Mouse (Mus musculus): ENCODE data around the gene Hoxb7. TPM values are rescaled to one million over a fixed set of nuclear protein-coding genes. Genes with fewer than 3 reads are reported as not detected.

The Hoxb7 gene
- polyA plus RNA-seq, 1 experiment from 2014 or later: 7.1 TPM

GRCm38 (mm10) chr11:96292565-96293301 is 6.3 kb downstream of the Hoxb7 start:
- 6% methylated on average over 12 of the region's 12 CpGs for WGBS
- DNase-seq (ENCODE audit: low spot score): no peak
- H3K9me3 ChIP-seq (replicated peaks): no peaks in the 10 kb centered on the region
- no peaks in the 10 kb centered on the region for H3K36me3 ChIP-seq
- peaks cover 99% of the 10 kb centered on the region for H3K27me3 ChIP-seq (ENCODE audit: low read depth, poor library complexity, severe bottlenecking)
- H3K27ac ChIP-seq: peak overlapping the region; percentile 82
- H3K4me3 ChIP-seq: peak overlapping the region; percentile 56
- peaks cover 79% of the 10 kb centered on the region for H3K4me1 ChIP-seq

- Histone ChIP-seq H3K4me3 (peak overlapping the region; percentile 56), H3K4me1 (peaks cover 83% of the 10 kb centered on the region), H3K27me3 (ENCODE audit: low read depth, poor library complexity, severe bottlenecking) (peaks cover 99% of the 10 kb centered on the region), H3K36me3 (no peaks in the 10 kb centered on the region), H3K27ac (peak overlapping the region; percentile 82), H3K9me3 (replicated peaks) (no peaks in the 10 kb centered on the region)
- no peak for DNase-seq (ENCODE audit: low spot score)
- WGBS: 3% methylated on average over 22 of the region's 22 CpGs
Measured at GRCm38 (mm10) chr11:96293302-96293921, 7.0 kb downstream of the Hoxb7 start.

GRCm38 (mm10) chr11:96294245-96295091 is 8.0 kb downstream of the Hoxb7 start:
- peaks cover 99% of the 10 kb centered on the region for H3K27me3 ChIP-seq (ENCODE audit: low read depth, poor library complexity, severe bottlenecking)
- peak; percentile 91 for DNase-seq (ENCODE audit: low spot score)
- no peaks in the 10 kb centered on the region for H3K9me3 ChIP-seq (replicated peaks)
- H3K4me3 ChIP-seq: peak overlapping the region; percentile 56
- no peaks in the 10 kb centered on the region for H3K36me3 ChIP-seq
- 1% methylated on average over 32 of the region's 32 CpGs for WGBS
- peaks cover 91% of the 10 kb centered on the region for H3K4me1 ChIP-seq
- peak overlapping the region; percentile 19; the same call in 1 of the 2 replicates for H3K27ac ChIP-seq

- peaks cover 93% of the 10 kb centered on the region for H3K4me1 ChIP-seq
- DNase-seq (ENCODE audit: low spot score): no peak
- under 1% methylated on average over 30 of the region's 30 CpGs for WGBS
- peak overlapping the region; percentile 56 for H3K4me3 ChIP-seq
- peak overlapping the region; percentile 21; the same call in 1 of the 2 replicates for H3K27ac ChIP-seq
- no peaks in the 10 kb centered on the region for H3K9me3 ChIP-seq (replicated peaks)
- H3K36me3 ChIP-seq: no peaks in the 10 kb centered on the region
- peaks cover 99% of the 10 kb centered on the region for H3K27me3 ChIP-seq (ENCODE audit: low read depth, poor library complexity, severe bottlenecking)
Measured at GRCm38 (mm10) chr11:96295092-96295835, 8.8 kb downstream of the Hoxb7 start.

GRCm38 (mm10) chr11:96296997-96297396 is 10.6 kb downstream of the Hoxb7 start:
- no peaks in the 10 kb centered on the region for H3K9me3 ChIP-seq (replicated peaks)
- peaks cover 100% of the 10 kb centered on the region for H3K27me3 ChIP-seq (ENCODE audit: low read depth, poor library complexity, severe bottlenecking)
- H3K4me1 ChIP-seq: peaks cover 95% of the 10 kb centered on the region
- WGBS: 2% methylated on average over 2 of the region's 2 CpGs
- no peak overlapping the region for H3K27ac ChIP-seq
- H3K36me3 ChIP-seq: peaks cover 3% of the 10 kb centered on the region; the same call in 1 of the 2 replicates
- no peak overlapping the region for H3K4me3 ChIP-seq
- DNase-seq (ENCODE audit: low spot score): no peak

- peaks cover 100% of the 10 kb centered on the region for H3K27me3 ChIP-seq (ENCODE audit: low read depth, poor library complexity, severe bottlenecking)
Measured at GRCm38 (mm10) chr11:96297428-96297827, 11.0 kb downstream of the Hoxb7 start.

GRCm38 (mm10) chr11:96297968-96298635 is 11.7 kb downstream of the Hoxb7 start:
- 5% methylated on average over 11 of the region's 11 CpGs for WGBS
- Histone ChIP-seq H3K4me1 (peaks cover 95% of the 10 kb centered on the region), H3K36me3 (peaks cover 3% of the 10 kb centered on the region; the same call in 1 of the 2 replicates), H3K4me3 (peak overlapping the region; percentile 64), H3K27ac (no peak overlapping the region), H3K9me3 (replicated peaks) (no peaks in the 10 kb centered on the region), H3K27me3 (ENCODE audit: low read depth, poor library complexity, severe bottlenecking) (peaks cover 100% of the 10 kb centered on the region)
- DNase-seq (ENCODE audit: low spot score): no peak

More at GRCm38 (mm10) chr11:96297428-96297827, 11.0 kb downstream of the Hoxb7 start:
- H3K27ac ChIP-seq: no peak overlapping the region
- H3K36me3 ChIP-seq: peaks cover 3% of the 10 kb centered on the region; the same call in 1 of the 2 replicates
- peaks cover 95% of the 10 kb centered on the region for H3K4me1 ChIP-seq
- WGBS: 4% methylated on average over 3 of the region's 3 CpGs
- H3K4me3 ChIP-seq: no peak overlapping the region
- no peaks in the 10 kb centered on the region for H3K9me3 ChIP-seq (replicated peaks)
- DNase-seq (ENCODE audit: low spot score): no peak

- peak; percentile 77 for DNase-seq (ENCODE audit: low spot score)
- peaks cover 100% of the 10 kb centered on the region for H3K27me3 ChIP-seq (ENCODE audit: low read depth, poor library complexity, severe bottlenecking)
- H3K4me1 ChIP-seq: peaks cover 97% of the 10 kb centered on the region
- H3K4me3 ChIP-seq: peak overlapping the region; percentile 64
- under 1% methylated on average over 66 of the region's 66 CpGs for WGBS
- H3K36me3 ChIP-seq: peaks cover 3% of the 10 kb centered on the region; the same call in 1 of the 2 replicates
- H3K9me3 ChIP-seq (replicated peaks): no peaks in the 10 kb centered on the region
- peak overlapping the region; percentile 81 for H3K27ac ChIP-seq
Measured at GRCm38 (mm10) chr11:96298895-96299667, 12.7 kb downstream of the Hoxb7 start.

GRCm38 (mm10) chr11:96299781-96300180 is 13.4 kb downstream of the Hoxb7 start:
- peak overlapping the region; percentile 81 for H3K27ac ChIP-seq
- DNase-seq (ENCODE audit: low spot score): no peak
- 1% methylated on average over 9 of the region's 9 CpGs for WGBS
- no peaks in the 10 kb centered on the region for H3K9me3 ChIP-seq (replicated peaks)
- H3K4me3 ChIP-seq: peak overlapping the region; percentile 64
- H3K27me3 ChIP-seq (ENCODE audit: low read depth, poor library complexity, severe bottlenecking): peaks cover 100% of the 10 kb centered on the region
- H3K4me1 ChIP-seq: peaks cover 96% of the 10 kb centered on the region
- H3K36me3 ChIP-seq: peaks cover 3% of the 10 kb centered on the region; the same call in 1 of the 2 replicates

- Histone ChIP-seq H3K27ac (peak overlapping the region; percentile 81), H3K9me3 (replicated peaks) (no peaks in the 10 kb centered on the region), H3K4me3 (peak overlapping the region; percentile 64), H3K36me3 (peaks cover 3% of the 10 kb centered on the region; the same call in 1 of the 2 replicates), H3K27me3 (ENCODE audit: low read depth, poor library complexity, severe bottlenecking) (peaks cover 100% of the 10 kb centered on the region), H3K4me1 (peaks cover 96% of the 10 kb centered on the region)
- DNase-seq (ENCODE audit: low spot score): peak; percentile 70
- WGBS: 1% methylated on average over 35 of the region's 35 CpGs
Measured at GRCm38 (mm10) chr11:96300354-96301063, 14.1 kb downstream of the Hoxb7 start.

GRCm38 (mm10) chr11:96301064-96301431 is 14.6 kb downstream of the Hoxb7 start:
- H3K4me3 ChIP-seq: peak overlapping the region; percentile 64
- peak overlapping the region; percentile 81 for H3K27ac ChIP-seq
- 6% methylated on average over 10 of the region's 10 CpGs for WGBS
- H3K36me3 ChIP-seq: peaks cover 3% of the 10 kb centered on the region; the same call in 1 of the 2 replicates
- no peaks in the 10 kb centered on the region for H3K9me3 ChIP-seq (replicated peaks)
- H3K27me3 ChIP-seq (ENCODE audit: low read depth, poor library complexity, severe bottlenecking): peaks cover 100% of the 10 kb centered on the region
- DNase-seq (ENCODE audit: low spot score): no peak
- H3K4me1 ChIP-seq: peaks cover 96% of the 10 kb centered on the region
